Mouse (Mus musculus) lung, embryonic 14.5 days (tissue): ENCODE results near the gene Nkapl. TPM values are rescaled to one million over a fixed set of nuclear protein-coding genes. Genes with fewer than 3 reads are reported as not detected.
"Not testable (repeated sequence)": the region's sequence is repeated elsewhere in the genome, so short reads cannot be mapped to it uniquely, and the experiment has no call there.

ENCODE experiments used
- ATAC-seq: fragments of 200-750 bp; cut with Nextera tagmentation; 2 replicates; pipeline ENCODE4 v1.8.0; 2017; ENCODE audit warnings: mild to moderate bottlenecking, moderate TSS enrichment, moderate library complexity; ENCODE audit not compliant: insufficient read depth
- DNase-seq: peaks from one replicate; pipeline ENCODE4 v3.0.0-alpha.2; 2015
- H3K27ac ChIP-seq: fragments of 300-500 bp; sonication (generic); 2 replicates; pipeline ENCODE4 v1.5.1; 2014; ENCODE audit warnings: low read depth, mild to moderate bottlenecking, moderate library complexity
- H3K27me3 ChIP-seq: fragments of 300-500 bp; sonication (generic); 2 replicates; pipeline ENCODE4 v1.6.1; 2014; ENCODE audit warnings: low read length, control low read depth; ENCODE audit not compliant: insufficient read depth
- H3K36me3 ChIP-seq: fragments of 300-500 bp; sonication (generic); 2 replicates; pipeline ENCODE4 v1.6.1; 2014; ENCODE audit warnings: control low read depth; ENCODE audit not compliant: insufficient read depth
- H3K4me1 ChIP-seq: fragments of 300-500 bp; sonication (generic); 2 replicates; pipeline ENCODE4 v1.6.1; 2014; ENCODE audit warnings: antibody characterized with exemption, control low read depth; ENCODE audit not compliant: insufficient read depth
- H3K4me2 ChIP-seq: fragments of 300-500 bp; sonication (generic); 2 replicates; pipeline ENCODE4 v1.6.1; 2014; ENCODE audit warnings: mild to moderate bottlenecking
- H3K4me3 ChIP-seq: fragments of 300-500 bp; sonication (generic); 2 replicates; pipeline ENCODE4 v1.5.1; 2014; ENCODE audit warnings: low read depth, low read length
- H3K9ac ChIP-seq: fragments of 300-500 bp; sonication (generic); 2 replicates; pipeline ENCODE4 v1.6.1; 2014
- H3K9me3 ChIP-seq: fragments of 300-500 bp; sonication (generic); 2 replicates; pipeline ENCODE4 v1.6.1; 2016; ENCODE audit warnings: low read depth, low read length, control low read depth
- CTCF ChIP-seq: IDR thresholded peaks from 2 replicates; pipeline ENCODE4 v1.5.1; 2016; ENCODE audit warnings: antibody characterized with exemption, low read depth
- WGBS: fragments of 180-500 bp; shearing (Covaris S2); extraction: QIAGEN DNeasy Blood & Tissue Kit; methylation state at CpG from one replicate; pipeline ENCODE4 v1.1.7; 2014; 5-methylcytosine and 5-hydroxymethylcytosine counted together
- polyA plus RNA-seq: library from polyadenylated mRNA; unstranded; fragments of >200 nt; fragmentation: Nextera tagmentation; extraction: Ambion mirVana; gene quantifications from 2 replicates; pipeline ENCODE4 v1.2.1, GENCODE M21; 2014

Nkapl gene
- 3.1 and 3.4 TPM in 2 replicates for polyA plus RNA-seq

GRCm38 (mm10) chr13:21468061-21469019, at the start of gene Nkapl:
Gene Nkapl (minus strand): TSS chr13:21468509.
- DNase-seq (peak; percentile 94), ATAC-seq (peak; percentile 100)
- peak within 1 kb of the TSS; percentile 62 for H3K9ac ChIP-seq
- H3K4me1 ChIP-seq, result no peaks in the 10 kb centered on the region
- H3K27ac ChIP-seq, result 0 out of 2 replicates have a peak within 1 kb of the TSS, but pooled peaks have one; percentile 4
- H3K4me2 ChIP-seq, result peak within 1 kb of the TSS; percentile 75
- H3K9me3 ChIP-seq, result no peaks in the 10 kb centered on the region
- peak within 1 kb of the TSS; percentile 55 for H3K4me3 ChIP-seq
- no peak for TF ChIP-seq CTCF
- under 1% methylated on average over 54 of the region's 54 CpGs for WGBS
- no peaks in the 10 kb centered on the region for H3K27me3 ChIP-seq
- H3K36me3 ChIP-seq, result no peaks in the 10 kb centered on the region

GRCm38 (mm10) chr13:21506221-21506649, 37.9 kb upstream of the Nkapl start:
- Histone ChIP-seq H3K4me3 (peak overlapping the region; percentile 62), H3K27ac (peak overlapping the region; percentile 87), H3K27me3 (no peaks in the 10 kb centered on the region), H3K9ac (peak overlapping the region; percentile 65), H3K36me3 (no peaks in the 10 kb centered on the region), H3K9me3 (no peaks in the 10 kb centered on the region), H3K4me1 (no peaks in the 10 kb centered on the region), H3K4me2 (peak overlapping the region; percentile 64)
- under 1% methylated on average over 21 of the region's 21 CpGs for WGBS
- no peak for TF ChIP-seq CTCF
- DNase-seq (peak; percentile 93), ATAC-seq (peak; percentile 100)

- no peaks in the 10 kb centered on the region for H3K36me3 ChIP-seq
- WGBS, result 85% methylated on average over 5 of the region's 5 CpGs
- DNase-seq (no peak), ATAC-seq (no peak)
- H3K4me1 ChIP-seq, result no peaks in the 10 kb centered on the region
- H3K9me3 ChIP-seq, result no peaks in the 10 kb centered on the region
- H3K4me2 ChIP-seq, result no peak overlapping the region
- H3K4me3 ChIP-seq, result no peak overlapping the region
- TF ChIP-seq CTCF, result no peak
- H3K9ac ChIP-seq, result no peak overlapping the region
- no peak overlapping the region for H3K27ac ChIP-seq
- H3K27me3 ChIP-seq, result no peaks in the 10 kb centered on the region
Measured at GRCm38 (mm10) chr13:21502296-21502695, 34.0 kb upstream of the Nkapl start.

- DNase-seq, H3K4me3 ChIP-seq, H3K9ac ChIP-seq, H3K4me2 ChIP-seq, ATAC-seq, H3K27me3 ChIP-seq, H3K4me1 ChIP-seq, H3K27ac ChIP-seq, H3K9me3 ChIP-seq, H3K36me3 ChIP-seq: not testable (repeated sequence)
- WGBS, result 91% methylated on average over 13 of the region's 17 CpGs
Measured at GRCm38 (mm10) chr13:21501182-21501581, 32.9 kb upstream of the Nkapl start, which contains the start of gene Gm11273. Gene Gm11273 (minus strand): TSS chr13:21501418.

GRCm38 (mm10) chr13:21495080-21495479, 26.8 kb upstream of the Nkapl start, which contains the start of gene AK157302:
Gene AK157302 (plus strand): TSS chr13:21495223.
- Histone ChIP-seq H3K4me1 (no peaks in the 10 kb centered on the region), H3K36me3 (no peaks in the 10 kb centered on the region), H3K4me2 (no peak within 1 kb of the TSS), H3K4me3 (no peak within 1 kb of the TSS), H3K9ac (no peak within 1 kb of the TSS), H3K27me3 (no peaks in the 10 kb centered on the region), H3K27ac (no peak within 1 kb of the TSS), H3K9me3 (no peaks in the 10 kb centered on the region)
- 89% methylated on average over 21 of the region's 21 CpGs for WGBS
- DNase-seq (no peak), ATAC-seq (no peak)
- TF ChIP-seq CTCF, result no peak

DNA sequence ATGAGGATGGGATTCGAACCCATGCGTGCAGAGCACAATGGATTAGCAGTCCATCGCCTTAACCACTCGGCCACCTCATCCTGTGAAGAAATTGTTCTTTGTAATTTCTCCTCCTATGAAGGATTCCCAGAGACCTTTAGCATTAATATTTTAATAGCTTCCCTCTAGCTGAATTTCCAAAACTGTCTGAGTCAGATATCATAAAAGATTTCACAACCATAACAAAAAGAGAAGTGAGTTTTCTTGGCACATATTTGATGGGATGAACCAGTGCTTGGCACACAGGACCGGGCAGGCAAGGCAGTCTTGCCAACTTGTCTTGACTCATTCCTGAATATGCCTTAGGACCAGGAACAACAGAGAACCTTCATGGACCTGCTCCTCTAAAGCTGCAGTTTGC, 24.5 kb upstream of the Nkapl start:
- 85% methylated on average over 5 of the region's 5 CpGs for WGBS
- Histone ChIP-seq H3K4me3 (no peak overlapping the region), H3K9me3 (no peaks in the 10 kb centered on the region), H3K27ac (no peak overlapping the region), H3K4me1 (no peaks in the 10 kb centered on the region), H3K36me3 (no peaks in the 10 kb centered on the region), H3K4me2 (no peak overlapping the region), H3K9ac (no peak overlapping the region), H3K27me3 (no peaks in the 10 kb centered on the region)
- no peak for TF ChIP-seq CTCF
- no peak for ATAC-seq
- DNase-seq, result no peak

DNA sequence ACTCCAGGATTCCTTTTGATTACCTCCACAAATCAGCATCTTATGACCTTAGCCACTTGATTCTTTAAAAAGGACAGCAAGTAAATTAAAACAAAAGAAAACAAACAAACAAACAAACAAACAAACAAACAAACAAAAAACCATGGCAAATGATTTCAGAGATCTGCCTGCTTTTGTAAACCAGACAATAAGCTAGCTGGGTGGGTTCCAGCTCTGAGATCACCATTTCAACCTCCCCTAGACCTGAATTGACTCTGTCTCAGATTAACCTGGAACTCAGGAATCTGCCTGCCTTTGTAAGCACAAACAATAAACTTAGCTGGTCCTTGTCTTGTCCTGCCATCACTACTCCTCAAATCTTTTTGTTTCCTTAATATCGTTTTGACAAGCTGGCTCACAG, 18.6 kb upstream of the Nkapl start:
- no peaks in the 10 kb centered on the region for H3K27me3 ChIP-seq
- H3K4me2 ChIP-seq, result no peak overlapping the region
- no peaks in the 10 kb centered on the region for H3K4me1 ChIP-seq
- no peak overlapping the region for H3K9ac ChIP-seq
- no peak overlapping the region for H3K27ac ChIP-seq
- ATAC-seq, result no peak
- no peak overlapping the region for H3K4me3 ChIP-seq
- 82% methylated on average over 1 of the region's 1 CpGs for WGBS
- H3K9me3 ChIP-seq, result no peaks in the 10 kb centered on the region; the same call in 1 of the 2 replicates
- DNase-seq, result no peak
- H3K36me3 ChIP-seq, result no peaks in the 10 kb centered on the region
- TF ChIP-seq CTCF, result no peak

GRCm38 (mm10) chr13:21478759-21479670, 10.7 kb upstream of the Nkapl start, which contains the start of the genes Zkscan4 and Gm10065:
Gene Zkscan4 (plus strand): TSS chr13:21478907.
Gene Gm10065 (minus strand): TSS chr13:21479441.
- not testable (repeated sequence) for H3K4me1 ChIP-seq, H3K27me3 ChIP-seq, H3K9me3 ChIP-seq, H3K36me3 ChIP-seq
- Histone ChIP-seq H3K4me3 (peak within 1 kb of the TSS; percentile 47), H3K9ac (peak within 1 kb of the TSS; percentile 59), H3K27ac (peak within 1 kb of the TSS; percentile 51; the same call in 1 of the 2 replicates), H3K4me2 (peak within 1 kb of the TSS; percentile 61)
- ATAC-seq (peak; percentile 89), DNase-seq (peak; percentile 88)
- WGBS, result 3% methylated on average over 31 of the region's 31 CpGs
